Mouse (Mus musculus) spleen, adult 2 months (tissue): ENCODE measurements around the gene Apopt1.

Experiments used
- CTCF ChIP-seq: fragments of 200-500 bp; IDR thresholded peaks from 2 replicates; pipeline ENCODE4 v1.5.1; 2011; ENCODE audit warnings: mild to moderate bottlenecking, inconsistent platforms; ENCODE audit not compliant: insufficient read depth, insufficient read length, insufficient replicate concordance; ENCODE audit errors: extremely low read depth
- POLR2A ChIP-seq: fragments of 200-500 bp; IDR thresholded peaks from 2 replicates; pipeline ENCODE4 v1.6.1; 2011; ENCODE audit warnings: low read depth, low read length, inconsistent platforms

DNA sequence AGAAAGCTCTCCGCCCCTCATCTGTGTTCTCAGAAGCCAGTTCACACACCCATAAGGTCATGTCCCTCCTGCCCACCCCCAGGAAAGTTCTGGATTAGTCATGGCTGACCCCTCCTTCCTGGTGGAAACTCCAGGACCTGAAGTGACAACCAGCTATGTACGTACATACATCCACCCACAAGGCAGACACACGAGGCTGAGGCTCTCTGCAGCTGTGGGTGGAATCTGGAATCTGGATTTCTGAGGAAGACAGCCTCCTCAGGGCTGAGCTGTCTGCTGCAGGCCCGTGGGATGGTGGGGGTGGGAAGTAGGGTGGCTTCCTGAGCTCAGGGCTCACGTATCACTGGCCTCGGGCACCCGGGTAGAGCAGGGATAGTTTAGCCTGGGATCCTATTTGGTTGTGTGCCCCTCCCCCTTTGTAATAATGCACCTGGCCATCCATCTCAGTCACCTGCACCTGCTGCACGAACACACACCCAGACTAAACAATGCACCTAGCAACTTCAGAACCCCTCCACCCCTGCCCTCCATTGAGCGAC lies 12.1 kb upstream of the Apopt1 start:
- TF ChIP-seq CTCF (no peak), POLR2A (no peak)
